Mouse (Mus musculus) midbrain, postnatal 0 days (tissue): Measurements from ENCODE around the gene Zbtb44. TPM values are rescaled to one million over a fixed set of nuclear protein-coding genes. Genes with fewer than 3 reads are reported as not detected.
"Not testable (repeated sequence)": the region's sequence is repeated elsewhere in the genome, so short reads cannot be mapped to it uniquely, and the experiment has no call there.

Experiments
- ATAC-seq: fragments of 200-750 bp; cut with Nextera tagmentation; 2 replicates; pipeline ENCODE4 v1.8.0; 2017; ENCODE audit warnings: moderate number of reproducible peaks, mild to moderate bottlenecking, moderate TSS enrichment, moderate library complexity; ENCODE audit not compliant: low FRiP score
- DNase-seq: peaks from one replicate; pipeline ENCODE4 v3.0.0-alpha.2; 2015; ENCODE audit warnings: low spot score
- H3K27ac ChIP-seq: fragments of 300-500 bp; sonication (generic); 2 replicates; pipeline ENCODE4 v1.5.1; 2014; ENCODE audit warnings: low read depth, mild to moderate bottlenecking, low read length, mixed read lengths
- H3K27me3 ChIP-seq: fragments of 300-500 bp; sonication (generic); 2 replicates; pipeline ENCODE4 v1.6.1; 2014; ENCODE audit warnings: low read length, control low read depth, mixed read lengths; ENCODE audit not compliant: insufficient read depth
- H3K36me3 ChIP-seq: fragments of 300-500 bp; sonication (generic); 2 replicates; pipeline ENCODE4 v1.6.1; 2014; ENCODE audit warnings: low read length, control low read depth, mixed read lengths; ENCODE audit not compliant: insufficient read depth
- H3K4me1 ChIP-seq: fragments of 300-500 bp; sonication (generic); 2 replicates; pipeline ENCODE4 v1.6.1; 2014; ENCODE audit warnings: mild to moderate bottlenecking, control low read depth, antibody characterized with exemption, low read length, mixed read lengths; ENCODE audit not compliant: insufficient read depth
- H3K4me2 ChIP-seq: fragments of 300-500 bp; sonication (generic); 2 replicates; pipeline ENCODE4 v1.6.1; 2014; ENCODE audit warnings: low read depth, mild to moderate bottlenecking, low read length, mixed read lengths; ENCODE audit not compliant: poor library complexity, severe bottlenecking
- H3K4me3 ChIP-seq: fragments of 300-500 bp; sonication (generic); 2 replicates; pipeline ENCODE4 v1.5.1; 2014; ENCODE audit warnings: low read depth, mild to moderate bottlenecking, low read length, moderate library complexity
- H3K9ac ChIP-seq: fragments of 300-500 bp; sonication (generic); replicated peaks from 2 replicates; pipeline ENCODE4 v1.6.1; 2014; ENCODE audit warnings: mild to moderate bottlenecking, low read length, moderate library complexity, mixed read lengths; ENCODE audit not compliant: poor library complexity, severe bottlenecking
- H3K9me3 ChIP-seq: fragments of 300-500 bp; sonication (generic); 2 replicates; pipeline ENCODE4 v1.6.1; 2016; ENCODE audit warnings: low read length, control low read depth
- CTCF ChIP-seq: IDR thresholded peaks from 2 replicates; pipeline ENCODE4 v1.5.1; 2016; ENCODE audit warnings: antibody characterized with exemption, mild to moderate bottlenecking
- WGBS: fragments of 180-500 bp; shearing (Covaris S2); extraction: QIAGEN DNeasy Blood & Tissue Kit; methylation state at CpG from one replicate; pipeline ENCODE4 v1.1.7; 2014; 5-methylcytosine and 5-hydroxymethylcytosine counted together
- polyA plus RNA-seq: library from polyadenylated mRNA; unstranded; fragments of >200 nt; fragmentation: Nextera tagmentation; extraction: Ambion mirVana; gene quantifications from 2 replicates; pipeline ENCODE4 v1.2.1, GENCODE M21; 2015
- total RNA-seq: library from RNA; depleted of rRNA; stranded (reverse); fragments of >200 nt; gene quantifications from 2 replicates; pipeline ENCODE4 v1.2.3, GENCODE M21; 2014

The Zbtb44 gene
- total and polyA plus RNA-seq, 2 experiments from 2014 or later, result 3.6 to 14.2 TPM

DNA sequence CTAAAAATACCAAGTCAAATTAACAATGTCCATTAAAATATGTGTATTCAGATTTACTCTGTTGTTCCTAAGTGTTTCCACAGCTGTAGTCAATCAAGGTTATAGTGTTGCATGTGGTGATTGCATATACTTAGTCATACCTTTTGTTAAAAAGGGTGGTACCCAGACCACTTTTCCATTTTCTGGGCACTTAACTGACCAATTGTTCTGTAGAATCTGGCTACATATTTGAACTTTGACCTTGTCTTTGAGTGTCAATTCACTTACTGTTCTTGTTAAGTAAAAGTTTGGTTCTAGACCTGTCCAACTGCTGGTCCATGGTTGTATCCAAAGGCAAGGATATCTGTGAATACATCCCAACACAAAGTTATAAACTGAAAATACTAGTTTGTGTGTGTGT, 2.1 kb downstream of the Zbtb44 start:
- no peak for DNase-seq
- no peak for ATAC-seq
- Histone ChIP-seq H3K9ac (no peak overlapping the region), H3K4me1 (no peaks in the 10 kb centered on the region), H3K36me3 (no peaks in the 10 kb centered on the region), H3K27ac (no peak overlapping the region), H3K27me3 (no peaks in the 10 kb centered on the region), H3K4me2 (no peak overlapping the region), H3K4me3 (no peak overlapping the region), H3K9me3 (no peaks in the 10 kb centered on the region)
- TF ChIP-seq CTCF, result no peak

DNA sequence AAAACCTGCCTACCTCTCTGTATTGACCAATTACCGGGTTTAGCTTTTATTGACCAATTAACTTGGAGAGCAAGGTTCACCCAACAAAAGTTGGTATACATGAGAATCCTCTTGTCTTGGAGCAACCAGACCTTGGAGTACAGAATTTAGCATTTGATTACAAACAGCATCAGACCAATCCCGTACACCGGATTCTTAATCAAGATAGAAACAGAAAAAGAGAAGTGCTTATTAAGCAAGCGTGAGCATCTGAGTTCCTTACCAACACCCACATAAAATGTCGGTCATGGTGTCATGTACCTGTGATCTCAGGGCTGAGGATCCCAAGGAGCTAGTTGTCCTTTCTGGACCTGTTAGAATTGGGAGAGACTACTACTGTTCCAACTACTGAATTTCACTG, 19.8 kb downstream of the Zbtb44 start:
- H3K27me3 ChIP-seq, result no peaks in the 10 kb centered on the region
- no peak overlapping the region for H3K9ac ChIP-seq
- H3K27ac ChIP-seq, result no peak overlapping the region
- no peaks in the 10 kb centered on the region for H3K9me3 ChIP-seq
- no peaks in the 10 kb centered on the region for H3K36me3 ChIP-seq
- 97% methylated on average over 5 of the region's 5 CpGs for WGBS
- no peaks in the 10 kb centered on the region for H3K4me1 ChIP-seq
- DNase-seq (no peak), ATAC-seq (no peak)
- H3K4me3 ChIP-seq, result no peak overlapping the region
- no peak overlapping the region for H3K4me2 ChIP-seq
- no peak for TF ChIP-seq CTCF

DNA sequence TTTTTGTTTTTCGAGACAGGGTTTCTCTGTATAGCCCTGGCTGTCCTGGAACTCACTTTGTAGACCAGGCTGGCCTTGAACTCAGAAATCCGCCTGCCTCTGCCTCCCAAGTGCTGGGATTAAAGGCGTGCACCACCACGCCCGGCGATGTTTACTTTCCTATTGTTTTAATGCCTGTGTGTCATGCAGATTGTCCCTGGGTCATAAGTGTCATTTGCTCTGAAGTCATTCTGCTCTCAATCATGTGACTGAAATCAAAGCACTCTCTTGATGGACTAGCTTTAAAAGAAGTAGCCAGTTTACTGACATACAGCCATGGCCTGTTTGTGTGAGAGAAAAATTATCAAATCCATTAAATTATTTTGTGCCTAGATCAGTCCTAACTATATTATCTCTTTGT, 21.1 kb downstream of the Zbtb44 start:
- 92% methylated on average over 6 of the region's 6 CpGs for WGBS
- not testable (repeated sequence) for ATAC-seq, H3K4me3 ChIP-seq, H3K9ac ChIP-seq, H3K27me3 ChIP-seq, H3K27ac ChIP-seq, DNase-seq, H3K4me1 ChIP-seq, H3K9me3 ChIP-seq, H3K4me2 ChIP-seq, H3K36me3 ChIP-seq

DNA sequence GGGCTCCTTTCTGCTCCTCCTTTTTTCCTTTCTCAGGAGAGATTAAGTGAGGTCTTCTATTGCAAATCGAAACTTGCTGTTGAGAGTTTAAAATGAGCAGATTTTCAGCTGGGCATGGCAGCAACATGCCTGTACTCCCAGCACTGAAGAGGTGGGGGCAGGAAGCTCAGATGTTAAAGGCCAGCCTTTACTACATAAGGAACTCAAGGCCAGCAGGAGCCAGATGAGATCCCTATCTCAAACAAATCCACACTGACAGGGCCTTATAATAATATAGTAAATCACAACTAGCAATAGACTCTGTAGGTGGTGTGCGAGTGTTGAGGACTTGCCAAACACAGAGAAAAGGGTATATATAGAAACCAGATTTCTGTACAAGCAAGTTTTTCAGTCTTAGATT, 28.3 kb downstream of the Zbtb44 start:
- DNase-seq (no peak), ATAC-seq (no peak)
- no peaks in the 10 kb centered on the region for H3K27me3 ChIP-seq
- no peak overlapping the region for H3K27ac ChIP-seq
- no peak overlapping the region for H3K9ac ChIP-seq
- H3K4me2 ChIP-seq, result no peak overlapping the region
- H3K9me3 ChIP-seq, result no peaks in the 10 kb centered on the region
- 86% methylated on average over 2 of the region's 2 CpGs for WGBS
- no peak for TF ChIP-seq CTCF
- no peaks in the 10 kb centered on the region for H3K4me1 ChIP-seq
- no peak overlapping the region for H3K4me3 ChIP-seq
- peaks cover 6% of the 10 kb centered on the region; the same call in 1 of the 2 replicates for H3K36me3 ChIP-seq

DNA sequence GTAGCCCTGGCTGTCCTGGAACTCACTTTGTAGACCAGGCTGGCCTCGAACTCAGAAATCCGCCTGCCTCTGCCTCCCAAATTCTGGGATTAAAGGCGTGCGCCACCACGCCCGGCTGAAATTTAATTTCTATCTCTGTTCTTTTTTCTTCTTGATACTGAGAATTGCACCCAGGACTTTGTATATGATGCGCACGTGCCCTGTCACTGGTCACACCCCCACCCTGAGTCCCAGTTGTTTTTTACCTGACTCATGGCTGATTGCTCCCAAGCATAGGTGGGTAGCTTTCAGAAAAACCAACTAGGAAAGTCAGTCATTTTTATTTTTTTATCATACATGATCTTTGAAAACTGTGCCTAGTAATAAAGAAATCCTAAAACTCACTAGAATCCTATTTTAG, 40.3 kb downstream of the Zbtb44 start:
- TF ChIP-seq CTCF, result no peak
- 97% methylated on average over 7 of the region's 8 CpGs for WGBS

DNA sequence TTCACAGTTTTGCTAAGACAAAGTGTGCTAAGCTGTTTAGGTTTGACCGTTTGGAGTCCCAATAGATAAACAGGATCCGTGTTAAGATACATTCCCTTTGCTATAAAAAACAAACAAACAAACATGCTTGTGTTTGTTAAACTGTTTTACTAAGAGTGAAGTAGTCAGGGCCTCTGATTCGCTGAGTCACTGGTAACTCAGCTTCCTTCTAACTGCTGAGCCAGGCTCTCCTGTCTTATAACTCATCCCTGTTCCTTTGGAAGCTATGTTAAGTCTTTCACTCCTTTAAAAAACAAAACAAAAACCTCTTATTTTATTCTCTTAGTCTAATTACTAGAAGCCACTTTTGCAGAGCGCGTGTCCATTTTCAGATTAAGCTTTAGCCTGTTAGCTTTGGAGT, 41.8 kb downstream of the Zbtb44 start:
- peaks cover 5% of the 10 kb centered on the region; the same call in 1 of the 2 replicates for H3K36me3 ChIP-seq
- H3K4me1 ChIP-seq, result no peaks in the 10 kb centered on the region
- H3K4me3 ChIP-seq, result no peak overlapping the region
- ATAC-seq (no peak), DNase-seq (no peak)
- H3K9ac ChIP-seq, result no peak overlapping the region
- no peak overlapping the region for H3K4me2 ChIP-seq
- WGBS, result 94% methylated on average over 5 of the region's 5 CpGs
- no peaks in the 10 kb centered on the region for H3K27me3 ChIP-seq
- no peak for TF ChIP-seq CTCF
- no peak overlapping the region for H3K27ac ChIP-seq
- no peaks in the 10 kb centered on the region for H3K9me3 ChIP-seq

More for the DNA sequence above, 40.3 kb downstream of the Zbtb44 start:
- Histone ChIP-seq H3K36me3 (peaks cover 6% of the 10 kb centered on the region; the same call in 1 of the 2 replicates), H3K4me2 (no peak overlapping the region), H3K9ac (no peak overlapping the region), H3K27ac (no peak overlapping the region), H3K4me1 (no peaks in the 10 kb centered on the region), H3K4me3 (no peak overlapping the region), H3K27me3 (no peaks in the 10 kb centered on the region), H3K9me3 (no peaks in the 10 kb centered on the region)
- ATAC-seq (no peak), DNase-seq (no peak)
